Mouse (Mus musculus): ENCODE data around the gene Cited4. TPM values are rescaled to one million over a fixed set of nuclear protein-coding genes. Genes with fewer than 3 reads are reported as not detected.

Gene Cited4
- polyA plus RNA-seq, 1 experiment from 2014 or later: 295 TPM

- no peak overlapping the region for H3K4me2 ChIP-seq
- H3K27me3 ChIP-seq (replicated peaks): no peaks in the 10 kb centered on the region
- no peaks in the 10 kb centered on the region for H3K9me3 ChIP-seq (replicated peaks)
- 0 out of 2 replicates have a peak overlapping the region, but pooled peaks have one; percentile 79 for H3K27ac ChIP-seq
- 52% methylated on average over 7 of the region's 7 CpGs for WGBS (ENCODE audit: insufficient replicate concordance)
- H3K4me1 ChIP-seq: peaks cover 80% of the 10 kb centered on the region
- H3K9ac ChIP-seq: no peak overlapping the region
- no peaks in the 10 kb centered on the region for H3K36me3 ChIP-seq
- no peak overlapping the region for H3K4me3 ChIP-seq
- ATAC-seq: no peak
These were observed 14.6 kb downstream of the Cited4 start for GRCm38 (mm10) chr4:120680953-120681352.

GRCm38 (mm10) chr4:120682168-120682567 is 15.8 kb downstream of the Cited4 start:
- no peaks in the 10 kb centered on the region for H3K36me3 ChIP-seq
- peak; percentile 16; the same call in 1 of the 2 replicates for ATAC-seq
- peak overlapping the region; percentile 34 for H3K4me3 ChIP-seq
- H3K4me1 ChIP-seq: peaks cover 71% of the 10 kb centered on the region
- H3K27ac ChIP-seq: peak overlapping the region; percentile 79
- H3K4me2 ChIP-seq: peak overlapping the region; percentile 60
- H3K9me3 ChIP-seq (replicated peaks): no peaks in the 10 kb centered on the region
- no peaks in the 10 kb centered on the region for H3K27me3 ChIP-seq (replicated peaks)
- 22% methylated on average over 10 of the region's 10 CpGs for WGBS (ENCODE audit: insufficient replicate concordance)
- H3K9ac ChIP-seq: peak overlapping the region; percentile 42; the same call in 1 of the 2 replicates

- Histone ChIP-seq H3K27ac (peak overlapping the region; percentile 79), H3K4me2 (peak overlapping the region; percentile 60)
- WGBS (ENCODE audit: insufficient replicate concordance): 25% methylated on average over 9 of the region's 9 CpGs
These were observed 17.1 kb downstream of the Cited4 start for GRCm38 (mm10) chr4:120683278-120683997.

GRCm38 (mm10) chr4:120687282-120687681 is 20.9 kb downstream of the Cited4 start:
- Histone ChIP-seq H3K4me1 (peaks cover 27% of the 10 kb centered on the region), H3K9ac (no peak overlapping the region), H3K36me3 (no peaks in the 10 kb centered on the region), H3K4me2 (no peak overlapping the region), H3K27me3 (replicated peaks) (peaks cover 17% of the 10 kb centered on the region), H3K4me3 (no peak overlapping the region), H3K9me3 (replicated peaks) (no peaks in the 10 kb centered on the region), H3K27ac (no peak overlapping the region)
- 56% methylated on average over 6 of the region's 6 CpGs for WGBS (ENCODE audit: insufficient replicate concordance)
- no peak for ATAC-seq

More at GRCm38 (mm10) chr4:120683278-120683997, 17.1 kb downstream of the Cited4 start:
- H3K9ac ChIP-seq: peak overlapping the region; percentile 42
- ATAC-seq: peak; percentile 86
- no peaks in the 10 kb centered on the region for H3K36me3 ChIP-seq
- no peaks in the 10 kb centered on the region for H3K27me3 ChIP-seq (replicated peaks)
- H3K9me3 ChIP-seq (replicated peaks): no peaks in the 10 kb centered on the region
- peak overlapping the region; percentile 34 for H3K4me3 ChIP-seq
- H3K4me1 ChIP-seq: peaks cover 62% of the 10 kb centered on the region

- no peak overlapping the region for H3K9ac ChIP-seq
- ATAC-seq: no peak
- 53% methylated on average over 6 of the region's 6 CpGs for WGBS (ENCODE audit: insufficient replicate concordance)
These were observed 22.9 kb downstream of the Cited4 start for GRCm38 (mm10) chr4:120689317-120689716.

GRCm38 (mm10) chr4:120692717-120693116 is 26.3 kb downstream of the Cited4 start:
- peaks cover 64% of the 10 kb centered on the region for H3K27me3 ChIP-seq (replicated peaks)
- H3K4me1 ChIP-seq: peaks cover 4% of the 10 kb centered on the region
- no peaks in the 10 kb centered on the region for H3K36me3 ChIP-seq
- H3K27ac ChIP-seq: no peak overlapping the region
- no peak for ATAC-seq
- no peak overlapping the region for H3K4me2 ChIP-seq
- 41% methylated on average over 10 of the region's 10 CpGs for WGBS (ENCODE audit: insufficient replicate concordance)
- H3K9ac ChIP-seq: no peak overlapping the region
- H3K9me3 ChIP-seq (replicated peaks): no peaks in the 10 kb centered on the region
- H3K4me3 ChIP-seq: no peak overlapping the region

More at GRCm38 (mm10) chr4:120689317-120689716, 22.9 kb downstream of the Cited4 start:
- Histone ChIP-seq H3K4me1 (peaks cover 7% of the 10 kb centered on the region), H3K9me3 (replicated peaks) (no peaks in the 10 kb centered on the region), H3K36me3 (no peaks in the 10 kb centered on the region), H3K27ac (no peak overlapping the region), H3K4me3 (no peak overlapping the region), H3K27me3 (replicated peaks) (peaks cover 31% of the 10 kb centered on the region), H3K4me2 (no peak overlapping the region)

GRCm38 (mm10) chr4:120697353-120697752 is 31.0 kb downstream of the Cited4 start:
- Histone ChIP-seq H3K4me1 (peaks cover 12% of the 10 kb centered on the region), H3K9ac (no peak overlapping the region), H3K4me3 (0 out of 2 replicates have a peak overlapping the region, but pooled peaks have one; percentile 10), H3K4me2 (peak overlapping the region; percentile 59), H3K27ac (no peak overlapping the region), H3K27me3 (replicated peaks) (peaks cover 93% of the 10 kb centered on the region), H3K36me3 (no peaks in the 10 kb centered on the region), H3K9me3 (replicated peaks) (no peaks in the 10 kb centered on the region)
- 0 out of 2 replicates have a peak, but pooled peaks have one; percentile 16 for ATAC-seq
- WGBS (ENCODE audit: insufficient replicate concordance): 88% methylated on average over 8 of the region's 8 CpGs

- peak overlapping the region; percentile 59 for H3K4me2 ChIP-seq
- peak overlapping the region; percentile 10; the same call in 1 of the 2 replicates for H3K4me3 ChIP-seq
- ATAC-seq: peak; percentile 39; the same call in 1 of the 2 replicates
- 15% methylated on average over 35 of the region's 35 CpGs for WGBS (ENCODE audit: insufficient replicate concordance)
- H3K4me1 ChIP-seq: peaks cover 12% of the 10 kb centered on the region
- no peak overlapping the region for H3K9ac ChIP-seq
- H3K36me3 ChIP-seq: no peaks in the 10 kb centered on the region
- H3K27me3 ChIP-seq (replicated peaks): peaks cover 98% of the 10 kb centered on the region
- no peaks in the 10 kb centered on the region for H3K9me3 ChIP-seq (replicated peaks)
- H3K27ac ChIP-seq: no peak overlapping the region
These were observed 31.6 kb downstream of the Cited4 start for GRCm38 (mm10) chr4:120697799-120698484.

- Histone ChIP-seq H3K36me3 (no peaks in the 10 kb centered on the region), H3K4me1 (peaks cover 19% of the 10 kb centered on the region), H3K4me3 (no peak overlapping the region), H3K27me3 (replicated peaks) (peaks cover 96% of the 10 kb centered on the region), H3K27ac (no peak overlapping the region), H3K4me2 (no peak overlapping the region), H3K9ac (no peak overlapping the region), H3K9me3 (replicated peaks) (no peaks in the 10 kb centered on the region)
- WGBS (ENCODE audit: insufficient replicate concordance): 61% methylated on average over 3 of the region's 3 CpGs
- no peak for ATAC-seq
These were observed 34.8 kb downstream of the Cited4 start for GRCm38 (mm10) chr4:120701180-120701579.

GRCm38 (mm10) chr4:120702056-120702455 is 35.7 kb downstream of the Cited4 start:
- 74% methylated on average over 8 of the region's 8 CpGs for WGBS (ENCODE audit: insufficient replicate concordance)
- Histone ChIP-seq H3K27me3 (replicated peaks) (peaks cover 93% of the 10 kb centered on the region), H3K27ac (no peak overlapping the region), H3K4me2 (no peak overlapping the region), H3K4me3 (no peak overlapping the region), H3K9me3 (replicated peaks) (no peaks in the 10 kb centered on the region), H3K4me1 (peaks cover 19% of the 10 kb centered on the region), H3K36me3 (no peaks in the 10 kb centered on the region), H3K9ac (no peak overlapping the region)
- no peak for ATAC-seq

GRCm38 (mm10) chr4:120702511-120702910 is 36.1 kb downstream of the Cited4 start:
- H3K9me3 ChIP-seq (replicated peaks): no peaks in the 10 kb centered on the region
- 69% methylated on average over 2 of the region's 2 CpGs for WGBS (ENCODE audit: insufficient replicate concordance)
- no peak overlapping the region for H3K4me2 ChIP-seq
- peaks cover 17% of the 10 kb centered on the region for H3K4me1 ChIP-seq
- H3K4me3 ChIP-seq: no peak overlapping the region
- H3K36me3 ChIP-seq: no peaks in the 10 kb centered on the region
- ATAC-seq: no peak
- no peak overlapping the region for H3K27ac ChIP-seq
- H3K27me3 ChIP-seq (replicated peaks): peaks cover 88% of the 10 kb centered on the region
- H3K9ac ChIP-seq: no peak overlapping the region

GRCm38 (mm10) chr4:120712236-120712635 is 45.9 kb downstream of the Cited4 start:
- 76% methylated on average over 12 of the region's 12 CpGs for WGBS (ENCODE audit: insufficient replicate concordance)
- peaks cover 96% of the 10 kb centered on the region for H3K27me3 ChIP-seq (replicated peaks)
- no peak overlapping the region for H3K4me2 ChIP-seq
- H3K4me3 ChIP-seq: no peak overlapping the region
- peaks cover 22% of the 10 kb centered on the region for H3K4me1 ChIP-seq
- ATAC-seq: no peak
- no peak overlapping the region for H3K9ac ChIP-seq
- no peak overlapping the region for H3K27ac ChIP-seq
- no peaks in the 10 kb centered on the region for H3K36me3 ChIP-seq
- H3K9me3 ChIP-seq (replicated peaks): no peaks in the 10 kb centered on the region
